Mouse (Mus musculus): ENCODE measurements around the gene Efr3b. TPM values are rescaled to one million over a fixed set of nuclear protein-coding genes. Genes with fewer than 3 reads are reported as not detected.

The Efr3b gene
- polyA plus RNA-seq, 1 experiment from 2014 or later, result 0.92 TPM

DNA sequence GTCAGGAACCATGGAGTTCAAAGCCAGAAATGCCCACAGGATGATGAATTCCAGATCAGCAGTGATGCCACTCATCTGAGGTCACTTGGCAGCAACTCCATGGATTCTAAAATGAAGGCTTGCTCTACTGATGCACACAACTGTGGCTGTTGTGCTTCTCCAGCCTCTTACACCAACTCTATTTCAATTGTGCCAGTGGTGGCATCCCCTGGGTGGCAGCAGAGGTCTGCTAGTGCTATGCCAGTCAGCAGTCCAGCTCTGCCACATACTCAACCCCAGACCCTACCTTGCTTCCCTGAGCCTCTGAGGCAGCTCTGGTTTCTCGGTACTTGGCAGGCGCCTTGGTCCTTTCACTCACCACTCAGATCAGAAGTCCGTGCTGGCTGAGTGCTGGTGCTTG is 109.9 kb downstream of the Efr3b start:
- Histone ChIP-seq H3K79me2 (ENCODE audit: inconsistent target) (no peaks in the 10 kb centered on the region), H3K4me3 (ENCODE audit: inconsistent target) (no peak overlapping the region), H3K27ac (no peak overlapping the region), H3K36me3 (ENCODE audit: inconsistent target) (no peaks in the 10 kb centered on the region)
- WGBS (ENCODE audit: missing documents), result 82% methylated on average over 2 of the region's 3 CpGs

DNA sequence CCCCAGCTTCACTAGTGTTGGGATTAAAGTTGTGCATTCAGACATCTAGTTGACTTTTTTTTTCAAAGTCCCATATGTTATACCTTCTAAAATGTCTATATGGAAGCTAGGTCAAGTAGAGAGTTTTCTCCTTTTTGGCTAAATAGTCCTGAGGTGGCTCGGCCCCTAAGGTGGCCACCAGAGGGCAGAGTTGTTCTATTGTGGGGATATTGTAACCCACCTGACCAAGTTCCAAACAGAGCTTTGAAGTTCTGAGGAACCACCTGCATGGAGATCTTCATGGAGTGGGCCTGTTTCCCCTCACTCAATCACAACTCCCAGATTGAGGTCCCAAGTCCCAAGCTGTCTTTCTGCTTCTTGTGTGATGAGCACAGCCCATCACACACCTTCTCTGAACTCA is 112.6 kb downstream of the Efr3b start:
- H3K79me2 ChIP-seq (ENCODE audit: inconsistent target), result no peaks in the 10 kb centered on the region
- no peaks in the 10 kb centered on the region for H3K36me3 ChIP-seq (ENCODE audit: inconsistent target)
- H3K27ac ChIP-seq, result no peak overlapping the region
- WGBS (ENCODE audit: missing documents), result 0% methylated on average over 1 of the region's 1 CpGs
- no peak overlapping the region for H3K4me3 ChIP-seq (ENCODE audit: inconsistent target)

- WGBS (ENCODE audit: missing documents), result 89% methylated on average over 3 of the region's 3 CpGs
- Histone ChIP-seq H3K27ac (no peak overlapping the region), H3K36me3 (ENCODE audit: inconsistent target) (no peaks in the 10 kb centered on the region), H3K79me2 (ENCODE audit: inconsistent target) (no peaks in the 10 kb centered on the region), H3K4me3 (ENCODE audit: inconsistent target) (no peak overlapping the region)
These were observed 119.3 kb downstream of the Efr3b start for GRCm38 (mm10) chr12:3919423-3919822.

DNA sequence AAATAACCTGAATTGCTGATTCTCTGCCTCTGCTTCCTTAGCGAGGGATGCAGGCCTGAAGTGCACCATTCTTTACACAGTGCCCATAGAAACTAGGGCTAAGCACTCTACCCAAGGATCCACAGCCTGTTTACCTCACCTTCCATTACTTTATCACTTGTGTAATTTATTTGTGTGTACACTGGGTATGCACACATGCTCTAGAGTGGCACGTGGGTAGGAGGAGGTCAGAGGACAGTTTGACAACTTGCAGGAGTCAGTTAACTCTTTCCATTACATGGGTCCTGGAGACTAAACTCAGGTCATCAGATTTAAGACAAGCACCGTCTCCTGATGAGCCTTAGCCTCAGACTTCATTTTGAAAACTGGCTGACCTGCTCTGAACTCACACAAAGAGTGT is 120.1 kb downstream of the Efr3b start:
- WGBS (ENCODE audit: missing documents), result 73% methylated on average over 3 of the region's 3 CpGs

GRCm38 (mm10) chr12:3917668-3918341 is 120.9 kb downstream of the Efr3b start:
- 58% methylated on average over 14 of the region's 14 CpGs for WGBS (ENCODE audit: missing documents)
- Histone ChIP-seq H3K4me3 (ENCODE audit: inconsistent target) (no peak overlapping the region), H3K79me2 (ENCODE audit: inconsistent target) (no peaks in the 10 kb centered on the region), H3K27ac (no peak overlapping the region), H3K36me3 (ENCODE audit: inconsistent target) (no peaks in the 10 kb centered on the region)

More for the DNA sequence above, 120.1 kb downstream of the Efr3b start:
- Histone ChIP-seq H3K4me3 (ENCODE audit: inconsistent target) (no peak overlapping the region), H3K79me2 (ENCODE audit: inconsistent target) (no peaks in the 10 kb centered on the region), H3K36me3 (ENCODE audit: inconsistent target) (no peaks in the 10 kb centered on the region), H3K27ac (no peak overlapping the region)

DNA sequence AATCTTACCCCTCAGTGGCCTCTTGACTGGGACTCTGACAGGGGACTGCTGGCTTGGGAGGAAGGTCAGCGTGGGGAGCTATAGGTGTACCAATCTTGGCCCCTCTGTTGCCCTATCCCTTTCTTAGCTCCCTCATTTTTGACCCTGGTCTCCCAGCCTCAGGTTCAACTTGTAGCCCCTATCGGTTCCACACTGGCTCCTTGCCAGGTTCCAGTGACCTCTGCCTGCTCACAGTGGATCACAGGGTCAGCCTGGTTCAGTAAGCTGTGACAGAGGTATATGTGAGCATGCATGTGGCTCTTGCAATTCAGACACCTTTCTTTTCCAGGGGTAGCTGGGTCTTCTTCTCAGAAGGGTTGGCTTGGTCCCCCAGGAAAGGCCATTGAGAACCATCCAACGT is 122.9 kb downstream of the Efr3b start:
- Histone ChIP-seq H3K79me2 (ENCODE audit: inconsistent target) (no peaks in the 10 kb centered on the region), H3K27ac (no peak overlapping the region), H3K4me3 (ENCODE audit: inconsistent target) (no peak overlapping the region), H3K36me3 (ENCODE audit: inconsistent target) (peaks cover 4% of the 10 kb centered on the region; the same call in 1 of the 2 replicates)
- 100% methylated on average over 3 of the region's 3 CpGs for WGBS (ENCODE audit: missing documents)

Other genes with a start within 250 kb of the Efr3b start
- gene Dnmt3a, start 232.9 kb downstream of the Efr3b start, polyA plus RNA-seq (2018), result 76.3 to 253 TPM (median 241 TPM) in 3 replicates
- 0.37 TPM in 1 of 3 replicates, not detected in the others for gene Pomc, start 84.0 kb downstream of the Efr3b start, polyA plus RNA-seq (2018)
- 3.5 to 4.2 TPM (median 3.8 TPM) in 3 replicates for gene Dnajc27, start 43.7 kb upstream of the Efr3b start, polyA plus RNA-seq (2018)
- gene Adcy3, start 94.2 kb upstream of the Efr3b start, polyA plus RNA-seq (2018), result 29.4 to 49.2 TPM (median 45.0 TPM) in 3 replicates
- gene Ptrhd1, start 195.1 kb upstream of the Efr3b start, polyA plus RNA-seq (2018), result 5.1 to 6.0 TPM (median 5.4 TPM) in 3 replicates
- gene Cenpo, start 195.4 kb upstream of the Efr3b start, polyA plus RNA-seq (2018), result 9.6 to 13.6 TPM (median 10.3 TPM) in 3 replicates

All from macrophage (primary cell).